Mouse (Mus musculus) ES-E14 (cell line): ENCODE data around the gene Haus6. TPM values are rescaled to one million over a fixed set of nuclear protein-coding genes. Genes with fewer than 3 reads are reported as not detected.
"Not testable (repeated sequence)": the region's sequence is repeated elsewhere in the genome, so short reads cannot be mapped to it uniquely, and the experiment has no call there.

Source experiments
- DNase-seq: peaks from one replicate; pipeline ENCODE4 v3.0.0-alpha.2; 2013; ENCODE audit warnings: low read depth, low spot score
- H3K27ac ChIP-seq: 2 replicates; pipeline ENCODE4 v1.5.1; 2012; ENCODE audit warnings: low read depth, mild to moderate bottlenecking, low read length, moderate library complexity, mixed read lengths; ENCODE audit not compliant: poor library complexity, insufficient read depth, severe bottlenecking
- H3K36me3 ChIP-seq: 2 replicates; pipeline ENCODE4 v1.6.1; 2012; ENCODE audit warnings: mild to moderate bottlenecking, low read length, moderate library complexity, mixed read lengths; ENCODE audit not compliant: control insufficient read depth, poor library complexity, insufficient read depth, severe bottlenecking
- H3K4me1 ChIP-seq, 2 experiments: fragments of 150-350 bp in 1 of 2; sonication (generic) in 1 of 2; 2 replicates each; pipeline ENCODE4 v1.6.1; 2012; ENCODE audit warnings: low read length in 2 of 2, mild to moderate bottlenecking in 1 of 2, mixed read lengths in 1 of 2; ENCODE audit not compliant: control insufficient read depth in 2 of 2, insufficient read depth in 2 of 2, poor library complexity in 1 of 2
- H3K4me3 ChIP-seq, 2 experiments: fragments of 150-350 bp in 1 of 2; sonication (generic) in 1 of 2; 2 replicates each; pipeline ENCODE4 v1.5.1; 2012; ENCODE audit warnings: low read length in 2 of 2, low read depth in 1 of 2, mild to moderate bottlenecking in 1 of 2, mixed read lengths in 1 of 2; ENCODE audit not compliant: insufficient read depth in 1 of 2, poor library complexity in 1 of 2, severe bottlenecking in 1 of 2
- H3K9ac ChIP-seq: 2 replicates; pipeline ENCODE4 v1.6.1; 2012; ENCODE audit warnings: low read depth, mild to moderate bottlenecking, low read length, mixed read lengths; ENCODE audit not compliant: poor library complexity, insufficient read depth, severe bottlenecking
- H3K9me3 ChIP-seq: fragments of 150-350 bp; sonication (generic); 2 replicates; pipeline ENCODE4 v1.6.1; 2012; ENCODE audit warnings: low read depth, mild to moderate bottlenecking, low read length; ENCODE audit not compliant: control insufficient read depth, insufficient read depth
- CHD2 ChIP-seq: IDR thresholded peaks from 2 replicates; pipeline ENCODE4 v1.6.1; 2014; ENCODE audit warnings: mild to moderate bottlenecking, low read depth, low read length, inconsistent platforms
- HCFC1 ChIP-seq: IDR thresholded peaks from 2 replicates; pipeline ENCODE4 v1.6.1; 2012; ENCODE audit warnings: low read length, inconsistent platforms, borderline replicate concordance; ENCODE audit not compliant: insufficient read depth
- MAFK ChIP-seq: IDR thresholded peaks from 2 replicates; pipeline ENCODE4 v1.6.1; 2014; ENCODE audit warnings: mild to moderate bottlenecking, low read depth, low read length, inconsistent platforms; ENCODE audit not compliant: insufficient read depth
- ZC3H11A ChIP-seq: IDR thresholded peaks from 2 replicates; pipeline ENCODE4 v1.6.1; 2012; ENCODE audit warnings: low read depth, mild to moderate bottlenecking, inconsistent platforms, low read length, borderline replicate concordance
- ZNF384 ChIP-seq: IDR thresholded peaks from 2 replicates; pipeline ENCODE4 v1.6.1; 2012; ENCODE audit warnings: low read depth, low read length, inconsistent platforms
- in situ Hi-C, 2 experiments: fragments of 600-800 bp; cut with MboI; formaldehyde crosslinking; loops; one replicate each; pipeline ENCODE4 v1.15.1; 2025; ENCODE audit warnings: low sequenced_read_pairs in 2 of 2, inconsistent platforms in 1 of 2; ENCODE audit not compliant: unreplicated experiment in 2 of 2
- total RNA-seq: library from RNA; depleted of rRNA; stranded (reverse); fragments of 300-350 nt; gene quantifications from 2 replicates; pipeline ENCODE4 v1.2.3, GENCODE M21; 2012

The Haus6 gene
- total RNA-seq, 1 experiment, result 53.9 TPM

DNA sequence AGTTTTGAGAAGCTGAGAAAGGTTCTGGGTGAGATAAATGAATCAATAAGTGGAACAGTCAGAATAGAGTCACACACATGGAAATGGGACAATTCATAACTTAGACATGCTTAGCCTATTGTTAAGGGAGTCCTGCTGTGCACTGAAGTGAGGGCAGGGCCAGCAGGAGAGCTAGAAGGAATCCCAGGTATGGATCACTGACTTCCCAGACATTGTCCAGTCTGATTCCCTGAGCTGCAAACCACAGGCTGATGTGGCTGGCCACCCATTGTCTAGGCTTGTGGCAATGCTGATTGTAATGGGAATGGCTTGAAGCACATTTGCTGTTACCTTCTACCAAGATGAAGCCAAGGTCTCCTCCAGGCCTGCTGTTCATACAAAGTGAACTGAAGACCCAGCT is 22.5 kb upstream of the Haus6 start:
- H3K36me3 ChIP-seq, DNase-seq, H3K9me3 ChIP-seq, H3K4me1 ChIP-seq, H3K9ac ChIP-seq, H3K27ac ChIP-seq, in situ Hi-C loops, H3K4me3 ChIP-seq: not testable (repeated sequence)

DNA sequence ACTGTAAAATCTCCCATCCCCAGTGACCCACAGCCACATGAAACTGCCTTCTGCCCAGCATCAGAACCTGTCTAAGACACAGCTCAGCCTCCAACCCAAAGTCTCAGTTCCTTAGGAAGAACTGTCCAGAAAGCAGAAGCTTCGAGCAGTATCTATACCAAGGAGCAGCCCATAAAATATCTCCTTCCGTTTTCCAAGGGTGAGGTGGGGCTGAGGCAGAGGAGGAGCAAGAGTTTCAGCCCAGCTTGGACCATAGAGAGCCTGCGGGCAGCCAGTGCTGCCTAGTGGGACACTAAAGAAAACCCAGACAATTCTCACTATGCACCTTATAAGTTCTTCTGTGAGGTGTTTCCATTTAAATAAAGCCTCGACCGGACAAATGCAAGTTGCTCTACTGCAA is 20.7 kb upstream of the Haus6 start:
- H3K9ac ChIP-seq, H3K36me3 ChIP-seq, H3K9me3 ChIP-seq, DNase-seq, in situ Hi-C loops, H3K4me3 ChIP-seq, H3K4me1 ChIP-seq, H3K27ac ChIP-seq: not testable (repeated sequence)

DNA sequence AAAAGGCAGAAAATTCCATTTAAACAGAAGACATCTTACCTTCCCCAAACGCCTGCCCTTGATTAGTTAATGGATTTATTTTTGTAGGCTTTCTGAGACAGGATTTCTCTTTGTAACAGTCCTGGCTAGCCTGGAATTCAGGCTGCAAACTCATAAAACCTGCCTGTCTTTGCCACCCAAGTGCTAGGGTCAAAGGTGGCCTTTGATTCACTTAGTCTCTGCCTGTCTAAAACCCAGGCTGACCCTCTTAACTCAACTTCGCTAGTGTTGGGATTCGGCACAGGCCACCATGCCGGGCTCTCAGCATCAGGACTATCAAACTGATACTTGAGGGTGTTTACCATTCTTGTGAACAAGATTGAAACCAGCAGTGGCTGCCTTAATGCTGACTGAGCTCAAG is 20.0 kb upstream of the Haus6 start:
- in situ Hi-C loops, result no loop called here
- no peak overlapping the region for H3K9ac ChIP-seq

DNA sequence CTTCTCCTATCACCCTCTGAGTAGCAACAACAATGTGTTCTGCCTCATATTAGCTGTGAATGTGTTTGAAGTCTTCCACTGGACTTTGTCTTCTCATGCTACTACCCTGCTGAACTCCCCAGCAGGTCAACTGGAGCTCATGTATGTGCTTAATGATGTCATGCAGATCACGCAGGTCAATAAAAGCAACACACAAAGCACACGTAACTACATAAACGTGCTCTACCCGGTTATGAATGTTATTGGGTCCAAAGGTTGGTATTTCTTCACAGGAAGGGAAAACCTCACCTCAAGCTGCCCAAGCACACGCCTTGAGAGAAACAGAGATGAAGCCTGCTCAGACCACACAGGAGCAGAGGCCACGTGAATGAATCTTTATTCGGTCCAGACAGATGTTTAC is 14.6 kb upstream of the Haus6 start:
- H3K9me3 ChIP-seq, in situ Hi-C loops, H3K4me3 ChIP-seq: not testable (repeated sequence)

More for the DNA sequence above, 20.0 kb upstream of the Haus6 start:
- peaks cover 0 to 3% of the 10 kb centered on the region in 2 experiments; a peak in 1 of 4 replicates for H3K4me1 ChIP-seq
- TF ChIP-seq CHD2, result no peak
- H3K9me3 ChIP-seq, result no peaks in the 10 kb centered on the region
- H3K4me3 ChIP-seq, result no peak overlapping the region
- no peaks in the 10 kb centered on the region for H3K36me3 ChIP-seq
- no peak for DNase-seq
- H3K27ac ChIP-seq, result no peak overlapping the region

DNA sequence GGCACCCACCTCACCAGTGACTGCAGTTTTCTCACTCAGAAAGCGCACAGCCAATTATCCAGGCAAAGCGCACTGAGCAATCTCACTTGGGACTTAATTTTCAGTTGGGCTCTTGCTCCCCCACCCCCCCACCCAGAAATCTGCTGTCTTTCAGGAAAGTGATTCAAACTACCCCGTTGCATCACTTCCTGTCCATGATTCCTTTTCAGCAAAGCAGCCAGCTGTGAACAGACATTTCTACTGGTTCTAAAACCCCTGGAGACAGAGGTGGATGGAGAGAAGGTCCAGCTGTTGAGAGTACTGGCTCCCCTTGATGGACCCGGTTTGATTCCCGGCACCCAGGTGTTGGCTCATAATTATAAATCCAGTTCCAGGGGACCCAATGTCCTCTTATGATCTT is 13.6 kb upstream of the Haus6 start:
- no peaks in the 10 kb centered on the region for H3K4me1 ChIP-seq
- no peak for DNase-seq

More for the DNA sequence above, 14.6 kb upstream of the Haus6 start:
- DNase-seq, H3K27ac ChIP-seq, H3K9ac ChIP-seq, H3K4me1 ChIP-seq, H3K36me3 ChIP-seq: not testable (repeated sequence)

DNA sequence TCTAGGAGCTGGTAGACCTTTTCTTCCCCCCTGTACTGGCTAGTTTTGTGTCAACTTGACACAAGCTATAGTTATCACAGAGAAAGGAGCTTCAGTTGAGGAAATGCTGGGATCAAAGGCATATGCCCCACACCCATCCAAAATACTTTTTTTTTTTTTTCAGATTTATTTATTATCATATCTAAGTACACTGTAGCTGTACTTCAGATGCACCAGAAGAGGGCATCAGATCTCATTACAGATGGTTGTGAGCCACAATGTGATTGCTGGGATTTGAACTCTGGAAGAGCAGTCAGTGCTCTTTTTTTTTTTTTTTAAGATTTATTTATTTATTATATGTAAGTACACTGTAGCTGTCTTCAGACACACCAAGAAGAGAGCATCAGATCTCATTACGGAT is 10.7 kb upstream of the Haus6 start:
- in situ Hi-C loops, H3K4me3 ChIP-seq, DNase-seq: not testable (repeated sequence)

More for the DNA sequence above, 13.6 kb upstream of the Haus6 start:
- H3K36me3 ChIP-seq, result no peaks in the 10 kb centered on the region
- TF ChIP-seq ZC3H11A, result no peak
- no peak for TF ChIP-seq ZNF384
- TF ChIP-seq HCFC1, result no peak
- TF ChIP-seq MAFK, result no peak
- no peak for TF ChIP-seq CHD2
- no peaks in the 10 kb centered on the region for H3K9me3 ChIP-seq
- in situ Hi-C loops, result no loop called here
- no peak overlapping the region for H3K4me3 ChIP-seq
- no peak overlapping the region for H3K9ac ChIP-seq
- H3K27ac ChIP-seq, result no peak overlapping the region

More for the DNA sequence above, 10.7 kb upstream of the Haus6 start:
- H3K9me3 ChIP-seq, H3K9ac ChIP-seq, H3K27ac ChIP-seq, H3K36me3 ChIP-seq, H3K4me1 ChIP-seq: not testable (repeated sequence)
